9 mouse cellular contexts compared by ENCODE assay signal in the genomic region with DNA sequence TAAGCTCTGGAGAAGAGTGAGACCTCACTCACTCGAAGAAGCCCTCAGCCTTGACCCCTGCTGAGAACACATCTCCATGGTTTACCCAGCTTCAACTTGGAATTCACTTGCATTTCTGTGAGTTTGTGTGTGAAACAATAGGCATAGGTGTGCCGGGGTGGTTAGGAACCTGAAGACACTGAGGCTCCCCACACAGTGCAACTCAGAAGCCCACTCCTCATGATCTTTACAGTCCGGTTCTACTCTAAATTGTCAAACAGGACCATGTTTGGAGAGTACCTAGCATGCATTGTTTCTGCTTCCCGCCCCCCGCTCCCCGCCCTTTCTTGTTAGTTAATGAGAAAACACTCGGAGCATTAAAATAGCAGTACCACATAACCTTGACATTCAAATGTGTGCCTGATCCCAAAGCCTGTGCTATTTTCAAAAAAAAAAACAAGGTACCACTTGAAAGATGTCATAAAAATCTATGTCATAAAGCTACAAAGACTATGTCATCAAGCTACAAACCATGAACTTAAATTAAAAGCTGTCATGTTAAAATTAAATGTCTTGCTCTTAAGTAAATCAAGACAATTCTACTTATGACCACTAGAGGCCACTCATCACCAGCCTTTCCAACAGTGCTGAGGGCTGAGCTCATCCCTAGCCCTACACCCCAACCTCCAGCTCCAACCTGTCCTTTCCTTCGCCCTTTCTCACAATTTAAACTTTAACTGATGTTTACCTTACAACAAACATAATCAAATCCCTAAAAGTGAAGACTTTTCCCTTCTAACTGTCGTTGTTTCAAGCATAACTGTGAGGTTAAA. TPM values are rescaled to one million over a fixed set of nuclear protein-coding genes. Genes with fewer than 3 reads are reported as not detected.
DNase-seq lines count a peak whose midpoint lies in the region; ATAC-seq and TF ChIP-seq lines count a peak whose summit lies in the region.
"Had no signal": no experiment of that assay in that cellular context is flagged by ENCODE, and none has a peak within 500 bp of the region (broad histone marks: within the 10 kb centered on the region; RNA-seq: fewer than 3 reads in every experiment).

No protein-coding gene starts in this region.

- H3K4me1 ChIP-seq in liver, adult 2 months (ENCODE audit: control insufficient read depth, insufficient read depth, low read length): no peaks in the 10 kb centered on the region
- no peaks in the 10 kb centered on the region for H3K4me1 ChIP-seq in liver, embryonic 11.5 days (replicated peaks; ENCODE audit: control insufficient read depth, insufficient read depth, low read length)
- no peaks in the 10 kb centered on the region for H3K4me1 ChIP-seq in forebrain, embryonic 13.5 days
- H3K4me1 ChIP-seq in midbrain, postnatal 0 days (ENCODE audit: insufficient read depth, low read length): no peaks in the 10 kb centered on the region
- H3K4me1 ChIP-seq: heart, embryonic 15.5 days had no signal

- WGBS in liver, adult 2 months: 32% methylated on average over 9 of the region's 9 CpGs
- 44% methylated on average over 9 of the region's 9 CpGs for WGBS in liver, embryonic 11.5 days
- WGBS in forebrain, embryonic 13.5 days: 43% methylated on average over 9 of the region's 9 CpGs
- 46% methylated on average over 9 of the region's 9 CpGs for WGBS in midbrain, postnatal 0 days

- H3K4me3 ChIP-seq in liver, adult 2 months (ENCODE audit: insufficient read depth, low read depth, low read length): no peak overlapping the region
- no peak overlapping the region for H3K4me3 ChIP-seq in liver, embryonic 11.5 days (ENCODE audit: low read depth, low read length)
- no peak overlapping the region for H3K4me3 ChIP-seq in forebrain, embryonic 13.5 days
- H3K4me3 ChIP-seq in midbrain, postnatal 0 days (ENCODE audit: low read depth, low read length): no peak overlapping the region
- H3K4me3 ChIP-seq: heart, embryonic 15.5 days had no signal

- peak; percentile 56 for DNase-seq in liver, adult 2 months (ENCODE audit: extremely low read depth, low read depth, low spot score)
- DNase-seq in liver, embryonic 11.5 days (ENCODE audit: low spot score): no peak
- DNase-seq in MN1 (ENCODE audit: low spot score): peak; percentile 70
- DNase-seq in kidney, postnatal 14 days: peak; percentile 48
- DNase-seq in midbrain, postnatal 0 days (ENCODE audit: low spot score): peak; percentile 81
- DNase-seq in urinary bladder, postnatal 25 days (ENCODE audit: low spot score): no peak

- H3K9me3 ChIP-seq in liver, embryonic 11.5 days (ENCODE audit: control insufficient read depth, low read length): no peaks in the 10 kb centered on the region
- H3K9me3 ChIP-seq in forebrain, embryonic 13.5 days (replicated peaks): no peaks in the 10 kb centered on the region
- H3K9me3 ChIP-seq in midbrain, postnatal 0 days (ENCODE audit: low read length): no peaks in the 10 kb centered on the region
- H3K9me3 ChIP-seq: heart, embryonic 15.5 days had no signal

- ATAC-seq in liver, embryonic 11.5 days (replicated peaks; ENCODE audit: low FRiP score): no peak
- ATAC-seq in cerebellum, adult (ENCODE audit: insufficient number of reproducible peaks, low FRiP score, low TSS enrichment): peak; percentile 80
- peak; percentile 83 for ATAC-seq in forebrain, embryonic 13.5 days
- peak; percentile 86 for ATAC-seq in midbrain, postnatal 0 days (ENCODE audit: low FRiP score)

- no peaks in the 10 kb centered on the region for H3K27me3 ChIP-seq in liver, adult 2 months (ENCODE audit: control insufficient read depth, insufficient read depth, low read length)
- H3K27me3 ChIP-seq in liver, embryonic 11.5 days (replicated peaks; ENCODE audit: control insufficient read depth, insufficient read depth, low read length): no peaks in the 10 kb centered on the region
- no peaks in the 10 kb centered on the region for H3K27me3 ChIP-seq in forebrain, embryonic 13.5 days
- no peaks in the 10 kb centered on the region for H3K27me3 ChIP-seq in midbrain, postnatal 0 days (ENCODE audit: insufficient read depth, low read length)
- H3K27me3 ChIP-seq: heart, embryonic 15.5 days had no signal

- H3K36me3 ChIP-seq in liver, adult 2 months (ENCODE audit: control insufficient read depth, insufficient read depth, low read length): no peaks in the 10 kb centered on the region
- H3K36me3 ChIP-seq in liver, embryonic 11.5 days (ENCODE audit: control insufficient read depth, insufficient read depth, low read length): no peaks in the 10 kb centered on the region
- H3K36me3 ChIP-seq in forebrain, embryonic 13.5 days (ENCODE audit: poor library complexity, severe bottlenecking): no peaks in the 10 kb centered on the region
- no peaks in the 10 kb centered on the region for H3K36me3 ChIP-seq in midbrain, postnatal 0 days (ENCODE audit: insufficient read depth, low read length)
- H3K36me3 ChIP-seq: heart, embryonic 15.5 days had no signal

- peak; percentile 79 for TF ChIP-seq CTCF in liver, adult 2 months (IDR thresholded peaks at IDR 0.05; ENCODE audit: low read depth, low read length)
- TF ChIP-seq CTCF in midbrain, postnatal 0 days (IDR thresholded peaks at IDR 0.05): peak; percentile 88

- no peak for TF ChIP-seq POLR2A in liver, adult 2 months (IDR thresholded peaks at IDR 0.05; ENCODE audit: extremely low read depth, insufficient read depth, low read length)

- no peak overlapping the region for H3K27ac ChIP-seq in liver, adult 2 months (replicated peaks; ENCODE audit: insufficient read depth, low read depth, low read length)
- no peak overlapping the region for H3K27ac ChIP-seq in liver, embryonic 11.5 days (ENCODE audit: low read depth, low read length)
- no peak overlapping the region for H3K27ac ChIP-seq in forebrain, embryonic 13.5 days
- H3K27ac ChIP-seq in midbrain, postnatal 0 days (ENCODE audit: low read depth, low read length): no peak overlapping the region
- H3K27ac ChIP-seq: heart, embryonic 15.5 days had no signal

- no peaks in the 10 kb centered on the region for H3K79me2 ChIP-seq in liver, adult 2 months (ENCODE audit: control insufficient read depth, insufficient read depth, low read length)

- H3K4me2 ChIP-seq in liver, embryonic 11.5 days: no peak overlapping the region
- no peak overlapping the region for H3K4me2 ChIP-seq in forebrain, embryonic 13.5 days
- no peak overlapping the region for H3K4me2 ChIP-seq in midbrain, postnatal 0 days (ENCODE audit: low read depth, low read length, poor library complexity, severe bottlenecking)
- H3K4me2 ChIP-seq: heart, embryonic 15.5 days had no signal

- no peak overlapping the region for H3K9ac ChIP-seq in liver, adult 2 months (ENCODE audit: low read depth, low read length)
- no peak overlapping the region for H3K9ac ChIP-seq in liver, embryonic 11.5 days (ENCODE audit: low read depth, low read length)
- no peak overlapping the region for H3K9ac ChIP-seq in forebrain, embryonic 13.5 days
- H3K9ac ChIP-seq in midbrain, postnatal 0 days (replicated peaks; ENCODE audit: low read length, poor library complexity, severe bottlenecking): no peak overlapping the region
- H3K9ac ChIP-seq: heart, embryonic 15.5 days had no signal

RNA-seq across cellular contexts. Expression of a gene that starts 19.8 kb away (rescaled TPM):
- total RNA-seq in liver, adult 2 months (2014; rRNA removed): 0.07 and 0.18 TPM in 2 replicates
- polyA plus RNA-seq in liver, adult 2 months (2012; rRNA removed): 0.16 TPM in 1 of 2 replicates, not detected in the other
- 1.5 and 2.9 TPM in 2 replicates for polyA plus RNA-seq in liver, embryonic 11.5 days (2014; fragmentation: Nextera tagmentation; extraction: Ambion mirVana)
- polyA plus RNA-seq in forebrain, embryonic 13.5 days (2015; fragmentation: Nextera tagmentation; extraction: Ambion mirVana): 7.8 and 10.5 TPM in 2 replicates
- 23.1 and 28.6 TPM in 2 replicates for total RNA-seq in midbrain, postnatal 0 days (2014; rRNA removed)
- polyA plus RNA-seq in midbrain, postnatal 0 days (2015; fragmentation: Nextera tagmentation; extraction: Ambion mirVana): 14.5 and 17.3 TPM in 2 replicates

RNA-seq across cellular contexts. Expression of a gene that starts 24.7 kb away (rescaled TPM):
- total RNA-seq in liver, adult 2 months (2014; rRNA removed): 17.4 and 19.2 TPM in 2 replicates
- polyA plus RNA-seq in liver, adult 2 months (2012; rRNA removed): 6.7 and 8.7 TPM in 2 replicates
- 47.8 and 48.4 TPM in 2 replicates for polyA plus RNA-seq in liver, embryonic 11.5 days (2014; fragmentation: Nextera tagmentation; extraction: Ambion mirVana)
- polyA plus RNA-seq in forebrain, embryonic 13.5 days (2015; fragmentation: Nextera tagmentation; extraction: Ambion mirVana): 68.3 and 69.4 TPM in 2 replicates
- total RNA-seq in midbrain, postnatal 0 days (2014; rRNA removed): 51.8 and 60.8 TPM in 2 replicates
- polyA plus RNA-seq in midbrain, postnatal 0 days (2015; fragmentation: Nextera tagmentation; extraction: Ambion mirVana): 54.2 and 62.5 TPM in 2 replicates

Comparison
In these comparisons a context has a peak if more than half of its experiments do, and no peak if none do; other contexts are left out.
1. DNase-seq: peak in liver, adult 2 months (single experiment), MN1 (single experiment), kidney, postnatal 14 days (single experiment) and midbrain, postnatal 0 days (single experiment); none in liver, embryonic 11.5 days (single experiment) and urinary bladder, postnatal 25 days (single experiment).